Mouse (Mus musculus) liver, embryonic 14.5 days (tissue): ENCODE measurements around the gene Kap. TPM values are rescaled to one million over a fixed set of nuclear protein-coding genes. Genes with fewer than 3 reads are reported as not detected.

Experiments
- ATAC-seq: fragments of 200-750 bp; cut with Nextera tagmentation; 2 replicates; pipeline ENCODE4 v1.8.0; 2017; ENCODE audit warnings: moderate number of reproducible peaks, mild to moderate bottlenecking, moderate library complexity; ENCODE audit not compliant: insufficient read depth
- DNase-seq, 3 experiments: peaks; one replicate each; pipeline ENCODE4 v3.0.0-alpha.2; 2012 to 2013; ENCODE audit warnings: low read depth in 3 of 3, low spot score in 3 of 3
- H3K27ac ChIP-seq: fragments of 300-500 bp; sonication (generic); 2 replicates; pipeline ENCODE4 v1.5.1; 2014; ENCODE audit warnings: moderate library complexity, mild to moderate bottlenecking, control low read depth, inconsistent platforms
- H3K27me3 ChIP-seq: fragments of 300-500 bp; sonication (generic); 2 replicates; pipeline ENCODE4 v1.6.1; 2014; ENCODE audit warnings: mild to moderate bottlenecking, low read length, moderate library complexity; ENCODE audit not compliant: control insufficient read depth, insufficient read depth
- H3K36me3 ChIP-seq: fragments of 300-500 bp; sonication (generic); replicated peaks from 2 replicates; pipeline ENCODE4 v1.6.1; 2014; ENCODE audit warnings: low read depth; ENCODE audit not compliant: control insufficient read depth, insufficient read depth
- H3K4me1 ChIP-seq, 2 experiments: fragments of 200-500 bp in 1 of 2; fragments of 300-500 bp in 1 of 2; sonication (generic) in 1 of 2; replicated peaks; 2 replicates each; pipeline ENCODE4 v1.6.1; 2012 to 2014; ENCODE audit warnings: antibody characterized with exemption in 1 of 2, inconsistent platforms in 1 of 2, low read length in 1 of 2; ENCODE audit not compliant: control insufficient read depth in 2 of 2, insufficient read depth in 2 of 2
- H3K4me2 ChIP-seq: fragments of 300-500 bp; sonication (generic); 2 replicates; pipeline ENCODE4 v1.6.1; 2014; ENCODE audit warnings: low read depth, mild to moderate bottlenecking, control low read depth, moderate library complexity
- H3K4me3 ChIP-seq, 2 experiments: fragments of 200-500 bp in 1 of 2; fragments of 300-500 bp in 1 of 2; sonication (generic) in 1 of 2; 2 replicates each; pipeline ENCODE4 v1.5.1; 2012 to 2014; ENCODE audit warnings: low read depth in 2 of 2, low read length in 2 of 2, mild to moderate bottlenecking in 2 of 2, control low read depth in 1 of 2, inconsistent platforms in 1 of 2, moderate library complexity in 1 of 2; ENCODE audit not compliant: insufficient read depth in 1 of 2
- H3K9ac ChIP-seq: fragments of 300-500 bp; sonication (generic); replicated peaks from 2 replicates; pipeline ENCODE4 v1.6.1; 2014; ENCODE audit warnings: mild to moderate bottlenecking, control low read depth, moderate library complexity
- H3K9me3 ChIP-seq: fragments of 300-500 bp; sonication (generic); 2 replicates; pipeline ENCODE4 v1.6.1; 2016; ENCODE audit warnings: low read length, mixed read lengths; ENCODE audit not compliant: control insufficient read depth
- CTCF ChIP-seq: IDR thresholded peaks from 2 replicates; pipeline ENCODE4 v1.5.1; 2016; ENCODE audit warnings: antibody characterized with exemption, low read depth, control low read depth
- EP300 ChIP-seq: IDR thresholded peaks from 2 replicates; pipeline ENCODE4 v1.6.1; 2016; ENCODE audit warnings: antibody characterized with exemption, low read depth
- WGBS: fragments of 180-500 bp; shearing (Covaris S2); extraction: QIAGEN DNeasy Blood & Tissue Kit; methylation state at CpG from one replicate; pipeline ENCODE4 v1.1.7; 2014; ENCODE audit not compliant: insufficient replicate concordance; 5-methylcytosine and 5-hydroxymethylcytosine counted together
- polyA plus RNA-seq, 2 experiments: library from polyadenylated mRNA; depleted of rRNA in 1 of 2; stranded (reverse) in 1 of 2; unstranded in 1 of 2; fragments of >200 nt; fragmentation: Nextera tagmentation in 1 of 2; extraction: Ambion mirVana in 1 of 2; gene quantifications; 2 replicates each; pipeline versions ENCODE4 v1.2.1 to v1.2.3; 2012 to 2014

Kap gene
- polyA plus RNA-seq, 2 experiments: not detected

- TF ChIP-seq CTCF (peak; percentile 33), EP300 (no peak)
- H3K9ac ChIP-seq: no peak overlapping the region
- H3K4me1 ChIP-seq: no peaks in the 10 kb centered on the region
- H3K4me3 ChIP-seq: no peak overlapping the region
- no peak overlapping the region for H3K4me2 ChIP-seq
- no peaks in the 10 kb centered on the region for H3K27me3 ChIP-seq
- no peaks in the 10 kb centered on the region for H3K9me3 ChIP-seq
- ATAC-seq: no peak
- 33% methylated on average over 1 of the region's 1 CpGs for WGBS
- H3K27ac ChIP-seq: no peak overlapping the region
- no peaks in the 10 kb centered on the region for H3K36me3 ChIP-seq
- DNase-seq: no peak
Observed at GRCm38 (mm10) chr6:133812342-133812741, 41.2 kb downstream of the Kap start.

Other genes with a start within 250 kb of the Kap start
- gene Etv6, start 181.9 kb upstream of the Kap start, polyA plus RNA-seq (2012; rRNA removed): 3.0 and 3.4 TPM in 2 replicates
- 2.6 and 3.0 TPM in 2 replicates for gene Etv6, start 181.9 kb upstream of the Kap start, polyA plus RNA-seq (2014; fragmentation: Nextera tagmentation; extraction: Ambion mirVana)